Mouse (Mus musculus): ENCODE results near the gene Entpd3. TPM values are rescaled to one million over a fixed set of nuclear protein-coding genes. Genes with fewer than 3 reads are reported as not detected.

The Entpd3 gene
- total RNA-seq, 2 experiments from 2014 or later = 6.1 to 6.6 TPM

Other genes with a start within 250 kb of the Entpd3 start
- gene Myrip, start 238.3 kb upstream of the Entpd3 start, total RNA-seq (2021) = 10 to 100 TPM; 49.6 to 52.7 TPM
- gene Eif1b, start 47.6 kb upstream of the Entpd3 start, total RNA-seq (2021) = 100 to 1,000 TPM; 195 to 213 TPM
- 100 to 1,000 TPM; 275 to 303 TPM for gene Rpl14, start 31.6 kb downstream of the Entpd3 start, total RNA-seq (2021)

Measured in layer of hippocampus, postnatal 25 days (tissue).